Mouse (Mus musculus): Measurements from ENCODE around the gene B4galt4. TPM values are rescaled to one million over a fixed set of nuclear protein-coding genes. Genes with fewer than 3 reads are reported as not detected.

B4galt4 gene
- polyA plus RNA-seq (2012), result not detected in 2 replicates

DNA sequence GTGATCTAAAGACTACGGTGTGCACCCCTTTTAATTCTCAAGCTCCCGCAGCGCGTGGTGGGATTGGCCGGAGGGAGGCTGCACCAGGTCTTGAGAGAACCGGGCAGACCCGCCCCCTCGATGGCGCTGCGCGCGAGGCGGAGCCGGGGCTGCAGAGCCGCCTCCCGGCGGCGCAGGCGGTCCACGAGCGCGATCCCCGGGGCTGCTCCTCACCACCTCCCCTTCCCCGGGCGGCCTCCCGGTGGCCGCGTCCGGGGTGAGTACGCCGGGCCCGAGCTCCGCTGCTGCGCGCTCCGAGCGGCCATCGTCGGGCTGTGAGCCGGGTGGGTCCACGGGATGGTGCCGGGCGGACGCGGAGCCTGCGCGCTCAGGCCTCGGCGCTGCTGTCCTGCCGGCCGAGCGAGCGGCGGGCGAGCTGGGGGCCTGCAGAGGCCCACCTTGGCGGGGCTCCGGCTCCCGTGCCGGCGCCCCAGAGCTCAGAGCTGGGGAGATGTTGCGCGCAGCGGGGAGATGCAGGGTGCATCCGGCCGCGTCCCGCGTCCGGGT, at the start of gene B4galt4:
Gene B4galt4 (plus strand): TSS at position 152 of the 546 bp plus-strand sequence.
- H3K4me3 ChIP-seq (replicated peaks), result peak within 1 kb of the TSS; percentile 2
- H3K27me3 ChIP-seq (ENCODE audit: control insufficient read depth), result peaks cover 52% of the 10 kb centered on the region
- no peak for TF ChIP-seq TAL1 (IDR thresholded peaks at IDR 0.05; ENCODE audit: low read length)
- no peak for TF ChIP-seq GATA1 (IDR thresholded peaks at IDR 0.05; ENCODE audit: low read length)
- H3K36me3 ChIP-seq (ENCODE audit: control insufficient read depth), result no peaks in the 10 kb centered on the region
- no peaks in the 10 kb centered on the region for H3K4me1 ChIP-seq (ENCODE audit: control insufficient read depth)
- no peaks in the 10 kb centered on the region for H3K9me3 ChIP-seq (ENCODE audit: control insufficient read depth, low read length)

DNA sequence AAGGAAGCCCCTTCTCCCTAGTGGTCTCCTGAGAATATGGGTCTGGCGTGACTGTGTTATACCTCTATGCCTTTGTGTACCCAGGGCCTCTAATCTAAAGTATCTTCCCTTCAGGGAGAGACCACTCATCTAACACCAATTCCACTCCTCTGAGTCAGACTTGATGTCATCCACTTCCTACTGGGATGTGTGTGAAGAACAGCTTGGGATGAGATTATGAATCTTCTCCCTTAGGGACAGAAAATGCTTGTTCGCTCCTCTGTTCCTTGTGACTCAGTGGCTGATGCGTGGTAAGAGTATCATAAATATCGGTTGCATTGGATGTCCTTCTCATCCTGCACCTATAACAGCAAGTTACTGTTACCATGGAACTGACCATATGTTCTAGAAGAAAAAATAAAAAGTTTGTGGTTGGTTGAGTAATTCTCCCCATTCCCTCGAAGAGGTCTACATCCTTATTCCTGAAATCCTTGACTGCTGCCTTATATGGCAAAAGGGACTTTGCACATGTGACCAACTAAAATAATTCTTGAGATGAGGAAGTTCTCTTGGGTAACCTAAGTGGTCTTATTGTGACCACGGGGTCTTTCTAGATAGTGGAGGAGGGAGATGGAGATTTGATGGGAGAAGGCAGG, 47.0 kb upstream of the B4galt4 start:
- Histone ChIP-seq H3K36me3 (ENCODE audit: control insufficient read depth) (no peaks in the 10 kb centered on the region), H3K27me3 (ENCODE audit: control insufficient read depth) (no peaks in the 10 kb centered on the region; the same call in 1 of the 2 replicates), H3K9me3 (ENCODE audit: control insufficient read depth, low read length) (no peaks in the 10 kb centered on the region), H3K4me3 (replicated peaks) (no peak overlapping the region), H3K4me1 (ENCODE audit: control insufficient read depth) (no peaks in the 10 kb centered on the region)
- no peak for TF ChIP-seq TAL1 (IDR thresholded peaks at IDR 0.05; ENCODE audit: low read length)
- TF ChIP-seq GATA1 (IDR thresholded peaks at IDR 0.05; ENCODE audit: low read length), result no peak

GRCm38 (mm10) chr16:38695557-38695956, 46.5 kb upstream of the B4galt4 start:
- H3K4me3 ChIP-seq (replicated peaks), result no peak overlapping the region
- no peaks in the 10 kb centered on the region for H3K36me3 ChIP-seq (ENCODE audit: control insufficient read depth)
- H3K4me1 ChIP-seq (ENCODE audit: control insufficient read depth), result no peaks in the 10 kb centered on the region
- no peak for TF ChIP-seq GATA1 (IDR thresholded peaks at IDR 0.05; ENCODE audit: low read length)
- no peak for TF ChIP-seq TAL1 (IDR thresholded peaks at IDR 0.05; ENCODE audit: low read length)
- no peaks in the 10 kb centered on the region; the same call in 1 of the 2 replicates for H3K27me3 ChIP-seq (ENCODE audit: control insufficient read depth)
- H3K9me3 ChIP-seq (ENCODE audit: control insufficient read depth, low read length), result no peaks in the 10 kb centered on the region

GRCm38 (mm10) chr16:38697611-38698010, 44.5 kb upstream of the B4galt4 start:
- H3K9me3 ChIP-seq (ENCODE audit: control insufficient read depth, low read length), result no peaks in the 10 kb centered on the region
- H3K27me3 ChIP-seq (ENCODE audit: control insufficient read depth), result peaks cover 6% of the 10 kb centered on the region; the same call in 1 of the 2 replicates
- no peaks in the 10 kb centered on the region for H3K4me1 ChIP-seq (ENCODE audit: control insufficient read depth)
- H3K4me3 ChIP-seq (replicated peaks), result no peak overlapping the region
- TF ChIP-seq TAL1 (IDR thresholded peaks at IDR 0.05; ENCODE audit: low read length), result no peak
- TF ChIP-seq GATA1 (IDR thresholded peaks at IDR 0.05; ENCODE audit: low read length), result no peak
- H3K36me3 ChIP-seq (ENCODE audit: control insufficient read depth), result no peaks in the 10 kb centered on the region

- H3K9me3 ChIP-seq (ENCODE audit: control insufficient read depth, low read length), result no peaks in the 10 kb centered on the region
- H3K36me3 ChIP-seq (ENCODE audit: control insufficient read depth), result no peaks in the 10 kb centered on the region
- H3K27me3 ChIP-seq (ENCODE audit: control insufficient read depth), result peaks cover 7% of the 10 kb centered on the region; the same call in 1 of the 2 replicates
- no peak for TF ChIP-seq TAL1 (IDR thresholded peaks at IDR 0.05; ENCODE audit: low read length)
- TF ChIP-seq GATA1 (IDR thresholded peaks at IDR 0.05; ENCODE audit: low read length), result no peak
- no peaks in the 10 kb centered on the region for H3K4me1 ChIP-seq (ENCODE audit: control insufficient read depth)
- H3K4me3 ChIP-seq (replicated peaks), result no peak overlapping the region
Observed at GRCm38 (mm10) chr16:38700392-38701162, 41.5 kb upstream of the B4galt4 start.

DNA sequence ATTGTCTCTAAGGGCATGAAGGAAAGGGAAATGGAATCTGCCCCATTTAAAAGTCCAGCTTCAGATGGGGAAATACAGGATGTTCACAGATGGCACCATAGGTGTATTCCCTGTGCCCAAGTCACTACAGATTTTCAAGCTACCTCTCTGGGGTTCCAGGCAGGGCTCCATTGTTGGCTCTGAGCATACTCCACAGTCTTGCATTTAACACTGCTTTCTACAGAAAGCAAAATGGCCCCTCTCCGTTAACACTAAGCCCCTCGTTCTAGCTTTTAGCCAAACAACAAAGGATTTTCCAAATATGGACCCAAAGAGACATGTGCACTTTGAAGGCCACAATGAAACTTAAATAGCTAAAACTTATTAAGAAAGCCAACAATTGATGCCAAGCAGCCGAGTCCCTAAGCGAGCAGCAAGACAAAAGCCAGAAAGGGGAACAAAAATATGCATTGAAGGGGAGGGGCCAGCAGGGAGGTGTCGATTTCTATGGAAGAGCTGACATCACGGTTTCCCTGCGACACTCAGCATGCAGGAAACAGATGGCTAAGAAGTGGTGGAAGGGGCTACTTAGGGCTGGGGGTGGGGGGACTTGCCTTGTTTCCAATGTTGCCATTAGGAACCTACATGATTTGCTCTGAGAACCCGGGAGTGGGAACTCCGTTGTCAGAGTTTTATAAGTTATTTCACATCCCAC, 40.4 kb upstream of the B4galt4 start:
- no peak for TF ChIP-seq TAL1 (IDR thresholded peaks at IDR 0.05; ENCODE audit: low read length)
- TF ChIP-seq GATA1 (IDR thresholded peaks at IDR 0.05; ENCODE audit: low read length), result no peak
- H3K9me3 ChIP-seq (ENCODE audit: control insufficient read depth, low read length), result no peaks in the 10 kb centered on the region
- H3K4me3 ChIP-seq (replicated peaks), result no peak overlapping the region

DNA sequence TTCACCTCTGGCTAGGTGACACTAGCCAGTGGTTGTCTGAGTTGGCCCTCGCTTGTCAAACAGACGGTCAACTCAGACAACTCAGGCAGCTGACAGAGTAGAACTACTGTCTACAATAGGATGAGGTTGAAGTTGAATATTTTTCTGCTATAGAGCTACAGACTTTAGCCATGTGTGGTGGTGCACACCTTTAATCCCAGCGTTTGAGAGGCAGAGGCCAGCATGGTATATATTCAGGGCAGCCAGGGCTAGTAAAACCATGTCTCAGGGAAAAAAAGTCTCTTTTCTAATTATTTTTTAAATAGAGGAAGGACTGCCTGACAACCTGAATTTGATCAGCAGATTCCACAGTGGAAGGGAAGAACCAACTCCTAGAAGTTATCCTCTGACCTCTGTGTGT, 39.7 kb upstream of the B4galt4 start:
- Histone ChIP-seq H3K9me3 (ENCODE audit: control insufficient read depth, low read length) (no peaks in the 10 kb centered on the region), H3K36me3 (ENCODE audit: control insufficient read depth) (no peaks in the 10 kb centered on the region), H3K27me3 (ENCODE audit: control insufficient read depth) (peaks cover 11% of the 10 kb centered on the region; the same call in 1 of the 2 replicates), H3K4me1 (ENCODE audit: control insufficient read depth) (no peaks in the 10 kb centered on the region), H3K4me3 (replicated peaks) (no peak overlapping the region)
- no peak for TF ChIP-seq GATA1 (IDR thresholded peaks at IDR 0.05; ENCODE audit: low read length)
- no peak for TF ChIP-seq TAL1 (IDR thresholded peaks at IDR 0.05; ENCODE audit: low read length)

More for the DNA sequence above, 40.4 kb upstream of the B4galt4 start:
- H3K27me3 ChIP-seq (ENCODE audit: control insufficient read depth), result peaks cover 7% of the 10 kb centered on the region; the same call in 1 of the 2 replicates
- no peaks in the 10 kb centered on the region for H3K36me3 ChIP-seq (ENCODE audit: control insufficient read depth)
- H3K4me1 ChIP-seq (ENCODE audit: control insufficient read depth), result no peaks in the 10 kb centered on the region

- no peaks in the 10 kb centered on the region for H3K9me3 ChIP-seq (ENCODE audit: control insufficient read depth, low read length)
- H3K27me3 ChIP-seq (ENCODE audit: control insufficient read depth), result peaks cover 11% of the 10 kb centered on the region; the same call in 1 of the 2 replicates
- H3K4me1 ChIP-seq (ENCODE audit: control insufficient read depth), result no peaks in the 10 kb centered on the region
- no peak for TF ChIP-seq TAL1 (IDR thresholded peaks at IDR 0.05; ENCODE audit: low read length)
- H3K4me3 ChIP-seq (replicated peaks), result no peak overlapping the region
- H3K36me3 ChIP-seq (ENCODE audit: control insufficient read depth), result no peaks in the 10 kb centered on the region
Observed at GRCm38 (mm10) chr16:38703501-38703900, 38.6 kb upstream of the B4galt4 start.
